Mouse (Mus musculus): ENCODE results near the gene Plekhh1.

DNA sequence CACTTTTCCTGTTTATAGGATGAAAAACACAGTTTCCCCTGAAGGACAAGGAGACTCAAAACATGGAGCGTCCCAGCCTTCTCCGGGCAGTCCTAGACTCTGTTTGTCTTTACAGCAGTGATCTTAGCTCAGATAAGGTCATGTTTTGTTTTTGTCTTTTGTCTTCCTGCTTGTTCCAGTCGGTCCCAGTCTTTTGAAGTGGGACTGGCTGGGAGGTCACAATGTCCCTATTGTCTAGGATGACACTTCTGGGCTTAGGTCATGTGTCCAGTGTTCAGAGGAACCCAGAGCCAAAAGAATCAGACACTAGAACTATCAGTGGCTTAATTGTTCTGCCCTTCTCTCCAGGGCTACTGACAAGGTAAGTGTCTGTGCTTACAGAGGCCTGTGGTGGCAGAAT lies 6.4 kb downstream of the Plekhh1 start:
- TF ChIP-seq CTCF (IDR thresholded peaks at IDR 0.05; ENCODE audit: control insufficient read depth, insufficient read depth, insufficient read length) (no peak), MAX (IDR thresholded peaks at IDR 0.05) (no peak), CEBPB (IDR thresholded peaks at IDR 0.05; ENCODE audit: low read depth) (no peak)

All from C2C12 (cell line).